Mouse (Mus musculus) kidney, postnatal 10 days (tissue): Measurements from ENCODE around the gene Nsd1.

Source experiments
- DNase-seq: peaks from one replicate; pipeline ENCODE4 v3.0.0; 2021; ENCODE audit warnings: mixed read lengths

The Nsd1 gene

GRCm38 (mm10) chr13:55261521-55261920 is 51.9 kb downstream of the Nsd1 start:
- no peak for DNase-seq

DNA sequence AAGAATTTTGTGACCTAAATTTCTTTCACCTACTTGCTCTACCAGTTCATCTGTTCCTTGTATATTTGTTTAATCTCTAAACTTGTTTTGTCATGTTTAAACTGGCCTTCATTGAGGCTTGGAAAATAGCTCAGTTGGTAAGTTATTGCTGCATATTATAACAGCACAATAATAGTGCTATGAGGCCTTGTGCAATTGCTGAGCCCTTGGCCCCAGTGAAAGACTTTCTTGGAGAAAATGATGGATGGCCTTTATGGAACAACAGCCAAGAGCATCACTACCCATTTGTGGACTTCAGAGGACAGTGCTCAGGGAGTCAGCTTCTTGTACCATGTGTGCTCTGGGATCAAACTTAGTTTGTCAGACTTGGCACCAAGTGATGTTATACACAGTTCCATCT is 52.5 kb downstream of the Nsd1 start:
- no peak for DNase-seq

GRCm38 (mm10) chr13:55277203-55277602 is 67.6 kb downstream of the Nsd1 start:
- DNase-seq: no peak

DNA sequence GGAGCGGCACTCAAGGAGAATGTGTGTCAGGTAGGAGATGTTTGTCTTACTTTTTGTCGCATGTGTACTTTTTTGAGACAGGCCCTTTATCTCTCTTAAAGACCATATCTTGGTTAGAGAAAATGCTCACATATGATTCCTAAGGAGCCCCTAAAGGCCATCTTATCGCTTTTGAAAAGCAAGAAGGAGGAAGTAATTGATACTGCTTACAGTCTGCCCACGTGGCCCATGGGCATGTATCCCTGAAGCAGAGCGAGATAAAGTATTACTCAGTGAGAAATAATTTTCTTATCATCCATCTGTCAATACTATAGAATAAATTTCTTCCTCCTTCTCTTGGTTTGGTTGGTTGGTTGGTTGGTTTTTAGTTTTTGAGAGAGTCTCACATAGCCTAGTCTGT is 68.1 kb downstream of the Nsd1 start:
- no peak for DNase-seq

DNA sequence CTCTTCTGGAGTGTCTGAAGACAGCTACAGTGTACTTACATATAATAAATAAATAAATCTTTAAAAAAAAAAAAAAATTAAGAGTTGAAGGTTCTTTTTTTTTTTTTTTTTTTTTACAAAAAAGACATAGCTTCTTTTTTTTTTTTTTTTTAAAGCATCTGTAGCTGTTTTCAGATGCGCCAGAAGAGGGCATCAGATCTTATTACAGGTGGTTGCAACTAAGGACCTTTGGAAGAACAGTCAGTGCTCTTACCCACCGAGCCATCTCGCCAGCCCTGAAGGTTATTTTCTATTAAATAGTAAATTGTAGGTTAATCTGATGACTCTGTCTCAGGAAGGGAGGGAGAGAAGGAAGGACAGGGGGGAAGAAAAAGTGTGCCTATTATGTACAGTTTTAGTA is 79.3 kb downstream of the Nsd1 start:
- peak; percentile 12 for DNase-seq

DNA sequence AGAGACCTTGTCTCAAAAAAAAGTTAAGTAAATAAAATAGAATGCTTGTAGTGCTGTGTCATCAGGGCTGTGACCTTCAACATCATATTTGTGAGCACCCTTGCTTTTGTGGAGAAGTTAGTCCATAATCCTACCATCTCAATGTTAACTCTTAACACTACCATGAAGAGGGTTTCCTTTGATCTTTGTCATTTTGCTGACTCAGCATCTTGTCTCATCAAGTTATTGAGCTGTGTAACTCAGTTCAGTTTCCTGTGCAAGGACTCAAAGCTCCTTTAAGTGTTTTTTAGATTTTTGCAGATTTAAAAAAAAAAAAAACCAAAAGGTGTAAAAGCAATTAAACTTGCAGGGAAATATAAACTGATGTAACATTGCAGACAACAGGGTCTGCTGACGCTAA is 87.2 kb downstream of the Nsd1 start:
- DNase-seq: no peak

DNA sequence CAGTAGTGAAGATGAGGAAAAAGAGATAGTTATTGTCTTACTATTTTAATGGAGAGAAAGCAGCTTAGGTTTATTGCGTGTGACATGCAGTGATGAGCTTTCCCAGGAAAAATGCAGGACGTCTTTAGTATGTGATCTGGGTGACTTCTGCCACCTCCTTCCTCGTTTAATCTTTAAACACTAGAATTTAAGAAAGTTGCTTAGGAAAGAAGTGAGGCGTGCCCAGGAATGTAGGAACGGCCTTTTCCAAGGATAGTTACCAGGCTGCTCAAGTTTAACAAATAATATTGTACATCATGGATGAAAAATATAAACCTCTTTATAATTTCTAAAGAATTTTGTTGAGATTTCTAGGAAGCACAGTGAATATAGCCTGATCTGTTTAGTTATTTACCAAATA is 91.3 kb downstream of the Nsd1 start:
- DNase-seq: no peak

- no peak for DNase-seq
Measured at GRCm38 (mm10) chr13:55312028-55312630, 102.5 kb downstream of the Nsd1 start.

DNA sequence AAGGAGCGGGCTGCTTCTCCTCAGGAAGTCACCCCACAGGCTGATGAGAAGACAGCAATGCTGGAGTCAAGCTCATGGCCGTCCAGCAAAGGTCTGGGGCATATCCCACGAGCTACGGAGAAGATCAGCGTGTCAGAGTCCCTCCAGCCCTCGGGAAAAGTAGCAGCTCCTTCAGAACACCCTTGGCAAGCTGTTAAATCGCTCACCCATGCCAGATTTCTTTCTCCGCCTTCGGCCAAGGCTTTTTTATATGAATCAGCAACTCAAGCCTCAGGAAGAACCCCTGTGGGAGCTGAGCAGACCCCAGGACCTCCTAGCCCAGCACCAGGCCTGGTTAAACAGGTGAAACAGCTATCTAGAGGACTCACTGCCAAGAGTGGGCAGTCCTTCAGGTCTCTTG is 103.5 kb downstream of the Nsd1 start:
- no peak for DNase-seq

DNA sequence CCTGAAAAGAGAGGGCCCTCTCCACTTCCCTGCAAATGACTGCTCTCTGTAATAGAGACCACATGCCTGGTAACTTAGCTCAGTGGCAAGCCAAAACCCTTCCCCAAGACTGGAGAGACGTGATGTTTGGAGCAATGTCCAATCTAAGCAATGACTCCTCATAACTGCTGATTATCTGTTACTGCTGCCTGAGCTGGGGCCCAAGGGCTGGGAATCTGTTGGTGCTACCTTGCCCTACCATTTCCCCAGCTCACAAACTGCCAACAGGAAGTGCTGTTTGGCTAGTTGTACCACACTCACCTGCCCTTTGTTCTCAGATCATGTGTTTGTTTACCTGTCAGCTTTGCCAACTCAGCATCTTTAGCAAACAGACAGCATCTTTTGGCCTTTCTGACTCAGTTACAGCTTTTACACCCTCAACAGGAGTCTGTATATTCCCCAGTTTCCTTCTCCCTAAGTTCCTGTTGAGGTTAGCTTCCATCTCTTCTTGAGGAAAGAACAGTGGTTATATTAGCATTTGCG is 105.4 kb downstream of the Nsd1 start:
- DNase-seq: no peak

- DNase-seq: no peak
Measured at GRCm38 (mm10) chr13:55318351-55318750, 108.8 kb downstream of the Nsd1 start.

DNA sequence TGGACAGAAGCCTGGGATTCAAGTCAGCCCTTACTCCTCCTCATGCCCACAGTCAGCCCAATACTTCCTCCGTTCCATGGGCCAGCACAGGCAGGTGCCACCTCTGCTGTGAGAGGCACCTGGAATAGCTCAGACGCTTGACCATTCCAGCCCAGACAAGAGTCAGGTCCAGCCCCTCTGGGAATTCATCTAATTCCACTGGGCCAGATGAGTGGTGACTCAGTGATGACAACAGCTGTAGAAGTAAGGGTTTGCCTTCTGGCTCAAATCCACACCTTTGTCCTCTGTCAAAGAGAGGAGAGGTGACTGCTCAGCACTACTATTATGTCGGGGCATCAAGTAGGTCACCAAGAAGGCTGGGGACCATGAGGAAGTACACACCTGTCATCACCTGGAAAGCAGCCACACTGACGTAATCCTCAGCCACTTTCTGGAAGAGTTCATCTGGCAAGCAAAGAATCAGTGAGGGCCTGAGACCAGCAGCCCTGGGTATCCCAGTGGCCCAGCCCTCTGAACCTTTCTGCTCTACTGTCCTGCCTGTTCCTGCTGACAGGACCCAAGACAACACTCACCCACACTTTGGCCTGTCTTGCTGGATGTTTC is 110.5 kb downstream of the Nsd1 start, which contains the start of gene Prelid1:
TSS of gene Prelid1 (plus strand) at position 570 of the 603 bp plus-strand sequence.
- no peak for DNase-seq

DNA sequence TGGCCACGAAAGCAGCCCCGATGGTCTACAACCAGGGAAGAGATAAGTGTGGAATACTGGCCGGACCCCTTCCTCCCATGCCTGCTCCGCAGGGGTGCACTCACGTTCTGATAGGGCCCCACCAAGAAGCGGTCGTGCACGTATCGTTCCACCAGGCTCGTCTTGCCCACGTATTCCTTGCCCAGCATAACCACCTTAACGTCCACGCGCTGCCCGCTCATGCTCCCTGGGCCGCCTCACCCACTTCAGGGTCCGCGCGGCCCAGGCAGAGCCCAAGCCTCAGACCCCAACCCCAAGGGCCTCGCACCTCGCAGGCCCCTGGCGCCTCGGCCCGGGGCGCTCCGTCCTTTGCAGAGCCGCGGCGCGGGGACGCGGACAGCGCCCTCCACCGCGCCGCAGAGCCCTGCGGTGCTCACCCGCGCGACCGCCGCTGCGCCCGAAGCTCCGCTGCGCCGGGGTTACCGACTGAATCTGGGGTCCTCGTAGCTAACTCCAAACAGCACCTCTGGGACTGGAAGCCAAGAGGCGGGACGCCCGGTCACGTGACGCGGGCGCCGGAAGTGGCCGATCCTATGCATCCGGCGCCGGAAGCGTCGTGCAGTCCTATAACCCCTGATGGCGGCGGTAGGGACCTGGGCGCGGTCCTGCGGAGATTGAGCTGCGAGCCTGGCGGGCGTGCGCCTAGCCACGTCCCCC is 112.0 kb downstream of the Nsd1 start, which contains the start of gene Rab24:
TSS of gene Rab24 (minus strand) at position 513 of the 696 bp plus-strand sequence.
- DNase-seq: peak; percentile 95

DNA sequence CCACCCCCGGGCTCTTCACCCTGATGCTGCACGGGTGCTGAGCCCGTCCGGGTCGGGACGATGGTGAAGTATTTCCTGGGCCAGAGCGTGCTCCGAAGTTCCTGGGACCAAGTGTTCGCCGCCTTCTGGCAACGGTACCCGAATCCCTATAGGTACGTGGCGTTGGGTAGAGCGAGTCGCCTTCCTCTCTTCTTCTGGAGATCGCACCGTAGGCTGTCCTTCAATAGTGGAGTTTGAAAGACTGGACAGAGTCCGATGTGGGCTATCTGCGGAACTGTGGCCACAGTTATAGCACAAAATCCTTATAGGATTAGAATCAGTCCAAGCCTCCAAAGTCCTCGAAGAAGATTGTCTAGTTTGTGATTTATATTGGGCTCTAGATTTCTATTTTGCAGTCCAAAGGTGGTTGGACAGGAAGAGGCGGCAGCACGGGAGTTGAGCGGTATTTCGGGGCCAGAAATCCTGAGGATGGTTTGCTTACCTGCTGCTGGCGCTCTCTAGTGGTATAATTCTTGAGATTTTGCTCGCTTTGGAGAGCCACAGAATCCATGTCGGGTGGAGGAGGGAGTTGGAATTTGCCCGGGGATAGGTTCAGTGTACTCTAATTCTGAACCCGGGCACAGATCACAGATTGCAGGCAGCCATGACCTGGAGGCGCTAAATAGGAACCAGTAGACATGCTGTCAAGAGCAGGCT is 112.7 kb downstream of the Nsd1 start:
- DNase-seq: peak; percentile 64

DNA sequence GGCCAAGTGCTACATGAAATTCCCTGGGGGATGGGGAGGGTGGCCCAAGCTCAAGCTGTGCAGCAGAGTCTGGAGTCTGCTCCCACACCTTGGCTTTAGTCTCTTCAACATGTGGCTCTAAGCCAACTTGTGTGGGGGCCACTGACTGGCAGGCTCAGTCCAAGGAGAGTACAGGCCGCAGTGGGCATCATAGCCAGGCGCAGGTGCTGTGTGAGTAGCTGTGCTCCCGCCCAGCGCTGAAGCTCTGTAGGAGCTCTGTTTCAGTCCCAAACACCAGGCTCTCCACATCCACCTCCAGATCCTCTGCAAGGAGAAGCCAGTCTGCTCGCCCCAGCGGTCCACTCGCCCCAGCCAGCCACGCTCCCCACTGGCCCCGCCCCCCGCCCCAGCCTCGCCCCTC is 116.0 kb downstream of the Nsd1 start:
- peak; percentile 50 for DNase-seq

DNA sequence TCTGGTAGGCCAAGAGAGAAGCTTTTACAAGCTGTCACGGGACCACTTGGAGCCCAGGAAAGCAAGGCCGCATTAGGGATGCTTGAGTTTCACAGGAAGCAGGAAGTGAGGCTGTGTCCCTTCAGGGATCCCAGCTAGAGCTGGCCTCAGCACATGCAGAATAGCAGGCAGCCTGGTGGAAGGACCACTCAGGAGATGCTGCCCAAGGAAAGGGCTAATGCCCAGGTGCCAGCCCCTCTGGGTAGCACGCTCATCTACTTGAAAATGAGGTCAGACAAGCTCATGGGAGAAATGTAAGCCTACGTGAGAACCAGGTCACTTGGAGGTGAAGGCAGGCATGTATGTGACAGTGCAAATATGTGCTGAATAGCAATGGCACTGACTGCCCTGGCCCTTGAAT is 117.6 kb downstream of the Nsd1 start:
- DNase-seq: no peak

DNA sequence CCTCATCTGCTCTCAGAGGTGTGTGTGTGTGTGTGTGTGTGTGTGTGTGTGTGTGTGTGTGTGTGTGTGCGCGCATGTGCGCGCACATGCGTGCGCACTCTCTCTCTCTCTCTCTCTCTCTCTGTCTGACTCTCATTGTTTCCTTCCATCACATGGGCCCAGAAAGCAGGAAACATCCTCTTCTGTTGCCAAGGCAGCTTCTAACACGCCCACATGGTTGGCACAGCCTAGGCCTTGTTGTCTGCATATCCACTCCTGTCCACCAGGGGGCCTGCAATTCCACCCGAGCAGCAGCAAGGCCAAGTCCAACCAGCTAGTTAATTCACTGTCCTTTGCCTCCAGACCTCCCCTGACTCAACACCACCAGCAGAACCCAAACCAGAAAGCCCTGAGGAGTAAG is 118.1 kb downstream of the Nsd1 start:
- DNase-seq: peak; percentile 87

GRCm38 (mm10) chr13:55328171-55328570 is 118.6 kb downstream of the Nsd1 start:
- DNase-seq: no peak

GRCm38 (mm10) chr13:55328641-55329040 is 119.1 kb downstream of the Nsd1 start:
- DNase-seq: no peak

- DNase-seq: no peak
Measured at GRCm38 (mm10) chr13:55329109-55329682, 119.6 kb downstream of the Nsd1 start.

GRCm38 (mm10) chr13:55329683-55330566 is 120.3 kb downstream of the Nsd1 start, which contains the start of gene Mxd3:
Gene Mxd3, minus strand, starts transcription at chr13:55329823.
- DNase-seq: peak; percentile 91
